Mouse (Mus musculus) CH12.LX (cell line): Measurements from ENCODE around the gene Usp42. TPM values are rescaled to one million over a fixed set of nuclear protein-coding genes. Genes with fewer than 3 reads are reported as not detected.
A peak's percentile ranks its signal among the peaks of the same experiment; 100 is the strongest.

ENCODE experiments used
- DNase-seq: peaks from one replicate; pipeline ENCODE4 v3.0.0-alpha.2; 2013; ENCODE audit errors: extremely low read depth
- H3K27ac ChIP-seq: 2 replicates; pipeline ENCODE4 v1.5.1; 2012; ENCODE audit warnings: low read depth, mild to moderate bottlenecking, control low read depth, moderate library complexity; ENCODE audit not compliant: insufficient read depth
- H3K27me3 ChIP-seq: replicated peaks from 2 replicates; pipeline ENCODE3; 2012; ENCODE audit warnings: inconsistent platforms
- H3K36me3 ChIP-seq, 2 experiments: replicated peaks in 1 of 2; 2 replicates each; pipeline versions ENCODE3 to v1.6.1; 2012; ENCODE audit warnings: inconsistent platforms in 1 of 2, low read length in 1 of 2, mild to moderate bottlenecking in 1 of 2, mixed read lengths in 1 of 2, moderate library complexity in 1 of 2; ENCODE audit not compliant: control insufficient read depth in 1 of 2, insufficient read depth in 1 of 2
- H3K4me1 ChIP-seq, 2 experiments: 2 replicates each; pipeline ENCODE4 v1.6.1; 2012; ENCODE audit warnings: inconsistent platforms in 1 of 2, moderate library complexity in 1 of 2; ENCODE audit not compliant: insufficient read depth in 2 of 2, control insufficient read depth in 1 of 2
- H3K4me2 ChIP-seq: 2 replicates; pipeline ENCODE4 v1.6.1; 2012; ENCODE audit warnings: low read depth, mild to moderate bottlenecking, control low read depth; ENCODE audit not compliant: poor library complexity, insufficient read depth, severe bottlenecking
- H3K4me3 ChIP-seq, 3 experiments: fragments of 150-350 bp in 1 of 3; sonication (generic) in 1 of 3; replicated peaks in 1 of 3; 2 replicates each; pipeline versions ENCODE3 to v1.5.1; 2011 to 2012; ENCODE audit warnings: low read depth in 2 of 3, low read length in 2 of 3, mild to moderate bottlenecking in 2 of 3, moderate library complexity in 2 of 3, control low read depth in 1 of 3, improper control_type of control experiment in 1 of 3, inconsistent platforms in 1 of 3, mixed read lengths in 1 of 3; ENCODE audit not compliant: poor library complexity in 1 of 3
- H3K79me2 ChIP-seq: replicated peaks from 2 replicates; pipeline ENCODE4 v1.6.1; 2012; ENCODE audit warnings: mild to moderate bottlenecking, moderate library complexity; ENCODE audit not compliant: control insufficient read depth, poor library complexity, insufficient read depth, severe bottlenecking; ENCODE audit errors: extremely low read depth
- H3K9ac ChIP-seq: 2 replicates; pipeline ENCODE4 v1.6.1; 2012; ENCODE audit warnings: low read depth, mild to moderate bottlenecking, control low read depth, moderate library complexity; ENCODE audit not compliant: insufficient read depth
- H3K9me3 ChIP-seq: replicated peaks from 2 replicates; pipeline ENCODE3; 2012; ENCODE audit warnings: low read length, inconsistent platforms, mixed read lengths
- CHD2 ChIP-seq: IDR thresholded peaks from 2 replicates; pipeline ENCODE4 v1.6.1; 2011; ENCODE audit warnings: low read length, improper control_type of control experiment
- CTCF ChIP-seq, 2 experiments: IDR thresholded peaks in 1 of 2; conservative IDR thresholded peaks in 1 of 2; 2 replicates each; pipeline ENCODE4 v1.5.1; 2011 to 2012; ENCODE audit warnings: low read depth in 2 of 2, low read length in 2 of 2, improper control_type of control experiment in 1 of 2, inconsistent platforms in 1 of 2, mild to moderate bottlenecking in 1 of 2, moderate library complexity in 1 of 2
- GABPA ChIP-seq: IDR thresholded peaks from 2 replicates; pipeline ENCODE4 v1.6.1; 2012; ENCODE audit warnings: low read depth, low read length, improper control_type of control experiment, inconsistent platforms; ENCODE audit not compliant: insufficient replicate concordance
- JUN ChIP-seq: IDR thresholded peaks from 2 replicates; pipeline ENCODE4 v1.6.1; 2011; ENCODE audit warnings: low read depth, mild to moderate bottlenecking, low read length, improper control_type of control experiment, moderate library complexity; ENCODE audit not compliant: insufficient read depth
- JUND ChIP-seq: conservative IDR thresholded peaks from 2 replicates; pipeline ENCODE4 v1.6.1; 2011; ENCODE audit warnings: low read depth, low read length, improper control_type of control experiment
- KAT2A ChIP-seq: IDR thresholded peaks from 2 replicates; pipeline ENCODE4 v1.6.1; 2012; ENCODE audit warnings: low read length, improper control_type of control experiment, inconsistent platforms; ENCODE audit not compliant: insufficient replicate concordance
- MAZ ChIP-seq: IDR thresholded peaks from 2 replicates; pipeline ENCODE4 v1.6.1; 2012; ENCODE audit warnings: low read depth, mild to moderate bottlenecking, inconsistent platforms, low read length, improper control_type of control experiment, moderate library complexity
- MEF2A ChIP-seq: IDR thresholded peaks from 2 replicates; pipeline ENCODE4 v1.6.1; 2014; ENCODE audit warnings: low read depth, mild to moderate bottlenecking, inconsistent platforms, low read length, improper control_type of control experiment, borderline replicate concordance
- MYC ChIP-seq: IDR thresholded peaks from 2 replicates; pipeline ENCODE4 v1.6.1; 2011; ENCODE audit warnings: low read depth, mild to moderate bottlenecking, improper control_type of control experiment, low read length
- POLR2AphosphoS2 ChIP-seq: IDR thresholded peaks from 2 replicates; pipeline ENCODE4 v1.6.1; 2011; ENCODE audit warnings: low read depth, low read length, improper control_type of control experiment
- SIN3A ChIP-seq: IDR thresholded peaks from 2 replicates; pipeline ENCODE4 v1.6.1; 2012; ENCODE audit warnings: low read length, improper control_type of control experiment, inconsistent platforms
- SMC3 ChIP-seq: IDR thresholded peaks from 2 replicates; pipeline ENCODE4 v1.6.1; 2011; ENCODE audit warnings: low read depth, low read length, improper control_type of control experiment
- TCF12 ChIP-seq: IDR thresholded peaks from 2 replicates; pipeline ENCODE4 v1.6.1; 2014; ENCODE audit warnings: low read depth, mild to moderate bottlenecking, inconsistent platforms, low read length, improper control_type of control experiment
- USF1 ChIP-seq: IDR thresholded peaks from 2 replicates; pipeline ENCODE4 v1.6.1; 2014; ENCODE audit warnings: low read depth, mild to moderate bottlenecking, inconsistent platforms, low read length, improper control_type of control experiment
- USF2 ChIP-seq: conservative IDR thresholded peaks from 2 replicates; pipeline ENCODE4 v1.6.1; 2011; ENCODE audit warnings: low read depth, low read length, improper control_type of control experiment
- ZKSCAN1 ChIP-seq: IDR thresholded peaks from 2 replicates; pipeline ENCODE4 v1.6.1; 2012; ENCODE audit warnings: low read depth, inconsistent platforms, low read length, improper control_type of control experiment, borderline replicate concordance
- dilution Hi-C: fragments of 300-500 bp; cut with MboI; formaldehyde crosslinking; loops from 2 replicates; pipeline ENCODE4 v1.14.3; 2020; ENCODE audit warnings: low sequenced_read_pairs; ENCODE audit not compliant: extremely low pct_unique_long_range_greater_than_20kb, extremely low pct_ligation_motif_present
- in situ Hi-C: fragments of 300-500 bp; cut with MboI; formaldehyde crosslinking; loops from 3 replicates; pipeline ENCODE4 v1.14.3; 2019; ENCODE audit warnings: low sequenced_read_pairs, low pct_ligation_motif_present, low pct_unique_long_range_greater_than_20kb, mixed read lengths
- polyA plus RNA-seq: library from polyadenylated mRNA; unstranded; fragments of >175 nt; gene quantifications from 2 replicates; pipeline ENCODE4 v1.2.1, GENCODE M21; 2012; ENCODE audit warnings: low read depth; ENCODE audit not compliant: insufficient read length
- total RNA-seq, 2 experiments: library from RNA; depleted of rRNA; stranded (reverse); fragments of 300-350 nt in 1 of 2; fragments of >200 nt in 1 of 2; gene quantifications; 2 replicates each; pipeline ENCODE4 v1.2.3; 2012 to 2014

Gene Usp42
- total and polyA plus RNA-seq, 3 experiments: 4.3 to 14.6 (median 7.1) TPM

DNA sequence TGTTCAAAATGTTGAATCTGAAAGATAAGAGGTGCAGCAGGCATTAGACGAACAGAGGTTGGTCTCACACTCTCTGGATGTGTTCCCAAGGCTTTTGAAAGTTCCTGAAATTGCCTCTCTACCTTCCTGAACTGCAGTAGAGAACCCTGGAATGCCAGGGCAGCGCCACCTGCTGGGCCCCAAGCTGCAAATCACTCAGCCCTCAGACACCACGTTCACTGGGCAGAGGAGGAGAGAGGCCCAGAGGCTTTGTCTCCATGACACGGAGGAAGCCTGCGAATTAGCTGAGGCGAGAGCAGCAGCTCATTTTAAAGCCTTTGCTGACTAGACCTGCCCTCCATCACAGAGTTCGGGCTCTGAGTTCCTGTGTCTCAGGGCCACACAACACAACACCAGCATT is 20.8 kb downstream of the Usp42 start (continued):
- no peak for TF ChIP-seq USF1
- no peak for TF ChIP-seq MAZ
- no peak for TF ChIP-seq TCF12
- no peak for TF ChIP-seq POLR2AphosphoS2
- no peak for TF ChIP-seq JUND
- no peak for TF ChIP-seq GABPA
- TF ChIP-seq SMC3: peak; percentile 89
- no peak for TF ChIP-seq SIN3A
- TF ChIP-seq KAT2A: no peak

DNA sequence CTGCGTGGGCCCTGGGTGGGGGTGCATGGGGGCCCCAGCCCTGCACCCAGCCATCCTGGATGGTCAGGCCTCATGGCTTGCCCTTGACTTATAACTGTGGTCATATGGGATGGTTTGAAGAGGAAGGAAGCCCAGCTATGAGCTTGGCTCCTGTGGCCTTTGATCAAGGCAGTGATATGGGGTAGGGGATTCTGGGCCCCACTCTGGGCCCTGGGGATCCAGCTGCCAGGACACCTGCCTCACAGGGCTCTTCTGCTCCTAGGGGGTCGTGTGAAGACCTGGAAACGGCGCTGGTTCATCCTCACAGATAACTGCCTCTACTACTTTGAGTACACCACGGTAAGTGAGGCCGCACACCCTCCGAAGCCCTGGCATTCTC is 25.3 kb downstream of the Usp42 start:
- no peak for DNase-seq
- Histone ChIP-seq H3K27ac (no peak overlapping the region), H3K4me1 (peaks cover 16 to 32% of the 10 kb centered on the region in 2 experiments), H3K4me3 (no peak overlapping the region), H3K4me2 (no peak overlapping the region), H3K27me3 (no peaks in the 10 kb centered on the region), H3K9ac (no peak overlapping the region), H3K79me2 (no peaks in the 10 kb centered on the region), H3K9me3 (no peaks in the 10 kb centered on the region), H3K36me3 (peaks cover 5 to 54% of the 10 kb centered on the region in 2 experiments)
- in situ Hi-C loops: no loop called here
- dilution Hi-C loops: no loop called here
- TF ChIP-seq ZKSCAN1 (no peak), MYC (no peak), USF2 (no peak), POLR2AphosphoS2 (no peak)

DNA sequence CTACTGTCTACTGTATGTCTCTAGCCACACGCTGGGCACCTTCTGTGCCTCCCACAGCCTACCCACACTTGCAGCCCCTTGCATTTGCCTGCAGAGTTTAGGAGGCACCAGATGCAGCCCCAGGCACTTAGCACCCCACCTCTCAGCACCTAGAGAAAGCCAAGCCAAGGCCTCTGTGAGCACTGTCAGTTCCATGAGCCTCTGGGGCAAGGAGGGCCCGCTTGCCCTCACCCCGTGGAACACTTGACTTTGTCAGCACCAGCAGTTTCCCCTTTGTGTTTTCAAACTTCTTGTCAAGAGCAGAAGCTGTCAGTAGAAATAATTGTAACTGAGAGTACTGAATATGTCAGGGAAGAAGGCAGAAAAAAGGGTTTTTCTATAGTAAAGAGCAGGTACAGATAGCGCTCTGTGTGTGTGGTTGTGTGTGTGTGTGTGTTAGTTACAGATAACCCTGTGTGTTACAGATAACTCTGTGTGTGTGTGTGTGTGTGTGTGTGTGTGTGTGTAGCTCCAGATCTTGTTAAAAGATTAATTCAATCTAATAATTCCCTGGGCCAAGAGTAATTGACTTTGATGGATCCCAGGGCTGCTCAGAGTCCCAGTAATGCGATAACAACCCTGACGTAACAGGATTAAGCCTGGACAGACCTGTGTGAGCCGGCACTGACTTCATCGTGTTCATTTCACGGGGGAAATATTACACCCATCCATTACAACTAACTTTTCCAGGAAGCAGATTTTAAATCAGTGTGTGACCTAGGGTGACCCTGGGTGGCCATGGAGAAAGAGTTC is 25.9 kb downstream of the Usp42 start:
- H3K9ac ChIP-seq: no peak overlapping the region
- H3K27me3 ChIP-seq: no peaks in the 10 kb centered on the region
- H3K9me3 ChIP-seq: no peaks in the 10 kb centered on the region
- no peak overlapping the region for H3K4me3 ChIP-seq
- no peak overlapping the region; the same call in 1 of the 2 replicates for H3K27ac ChIP-seq
- in situ Hi-C loops (no loop called here), dilution Hi-C loops (no loop called here)
- H3K79me2 ChIP-seq: no peaks in the 10 kb centered on the region
- no peak overlapping the region for H3K4me2 ChIP-seq
- TF ChIP-seq CTCF (conservative IDR thresholded peaks at IDR 0.05 in 1 of 2, IDR thresholded peaks at IDR 0.05 in 1 of 2; ENCODE audit: low read depth in 2 of 2, low read length in 2 of 2): no peak
- TF ChIP-seq MEF2A: no peak
- TF ChIP-seq JUN: no peak
- no peak for TF ChIP-seq CHD2
- DNase-seq: no peak
- peaks cover 2 to 53% of the 10 kb centered on the region in 2 experiments for H3K36me3 ChIP-seq
- peaks cover 16 to 32% of the 10 kb centered on the region in 2 experiments for H3K4me1 ChIP-seq
